Mouse (Mus musculus): ENCODE results near the gene Zfyve9. TPM values are rescaled to one million over a fixed set of nuclear protein-coding genes. Genes with fewer than 3 reads are reported as not detected.
A peak's percentile ranks its signal among the peaks of the same experiment; 100 is the strongest.

Zfyve9 gene
- polyA plus RNA-seq, 1 experiment = 6.5 TPM

DNA sequence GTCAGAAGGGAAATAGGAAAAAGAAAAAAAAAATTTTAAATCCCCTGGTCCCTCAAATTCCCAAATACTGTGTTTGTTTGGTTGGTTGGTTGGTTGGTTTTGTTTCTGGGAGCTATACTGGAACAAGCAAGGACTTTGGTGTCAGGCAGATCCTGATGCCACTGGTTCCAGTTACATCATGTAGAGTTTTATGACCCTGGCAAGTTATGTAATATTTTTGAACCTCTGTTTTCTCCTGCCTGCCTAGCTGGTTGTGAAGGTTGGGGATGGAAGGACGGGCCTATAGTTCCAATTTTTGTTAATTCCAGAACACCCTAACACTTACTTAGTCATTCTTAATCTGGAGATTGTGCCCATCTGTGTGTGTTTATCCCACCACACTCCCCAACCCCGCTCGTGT is 998 bp upstream of the Zfyve9 start:
- DNase-seq = peak; percentile 33
- H3K4me1 ChIP-seq (ENCODE audit: control insufficient read depth, insufficient read depth, low read length) = peaks cover 7% of the 10 kb centered on the region; the same call in 1 of the 2 replicates
- TF ChIP-seq CTCF (conservative IDR thresholded peaks at IDR 0.05; ENCODE audit: insufficient read depth, insufficient read length, low read depth, low read length) = no peak
- no peak for TF ChIP-seq POLR2A (IDR thresholded peaks at IDR 0.05; ENCODE audit: low read depth, low read length)
- 76% methylated on average over 3 of the region's 3 CpGs for WGBS
- H3K27ac ChIP-seq (ENCODE audit: insufficient read depth, low read depth, low read length) = peak overlapping the region; percentile 35; the same call in 1 of the 2 replicates
- no peaks in the 10 kb centered on the region for H3K27me3 ChIP-seq (replicated peaks; ENCODE audit: control insufficient read depth, insufficient read depth, low read length)
- no peak overlapping the region for H3K4me3 ChIP-seq (ENCODE audit: insufficient read depth, low read depth, low read length)
- no peaks in the 10 kb centered on the region for H3K36me3 ChIP-seq (ENCODE audit: control insufficient read depth, insufficient read depth, low read length)

DNA sequence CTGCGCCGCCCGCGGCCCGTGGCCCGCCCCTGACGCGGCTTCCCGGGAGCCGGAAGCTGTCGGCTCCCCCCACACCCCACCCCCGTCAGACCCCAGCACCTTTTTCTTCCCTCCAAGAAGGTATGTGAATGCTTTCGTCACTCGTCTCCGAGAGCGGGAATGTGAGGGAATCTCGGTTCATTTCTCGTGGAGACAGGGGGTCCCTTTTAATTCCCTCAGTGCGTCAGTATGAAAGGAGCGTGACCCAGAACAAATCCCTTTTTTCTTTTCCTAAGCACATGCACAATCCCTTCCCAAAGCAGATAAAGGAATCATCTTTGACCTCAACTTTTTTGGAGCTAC is 237 bp upstream of the Zfyve9 start:
- H3K36me3 ChIP-seq (ENCODE audit: control insufficient read depth, insufficient read depth, low read length) = no peaks in the 10 kb centered on the region
- peaks cover 7% of the 10 kb centered on the region; the same call in 1 of the 2 replicates for H3K4me1 ChIP-seq (ENCODE audit: control insufficient read depth, insufficient read depth, low read length)
- H3K4me3 ChIP-seq (ENCODE audit: insufficient read depth, low read depth, low read length) = peak overlapping the region; percentile 68
- TF ChIP-seq CTCF (conservative IDR thresholded peaks at IDR 0.05; ENCODE audit: insufficient read depth, insufficient read length, low read depth, low read length) (no peak), POLR2A (IDR thresholded peaks at IDR 0.05; ENCODE audit: low read depth, low read length) (no peak)
- WGBS = 2% methylated on average over 20 of the region's 20 CpGs
- H3K27ac ChIP-seq (ENCODE audit: insufficient read depth, low read depth, low read length) = peak overlapping the region; percentile 87; the same call in 1 of the 2 replicates
- DNase-seq = no peak
- no peaks in the 10 kb centered on the region for H3K27me3 ChIP-seq (replicated peaks; ENCODE audit: control insufficient read depth, insufficient read depth, low read length)

DNA sequence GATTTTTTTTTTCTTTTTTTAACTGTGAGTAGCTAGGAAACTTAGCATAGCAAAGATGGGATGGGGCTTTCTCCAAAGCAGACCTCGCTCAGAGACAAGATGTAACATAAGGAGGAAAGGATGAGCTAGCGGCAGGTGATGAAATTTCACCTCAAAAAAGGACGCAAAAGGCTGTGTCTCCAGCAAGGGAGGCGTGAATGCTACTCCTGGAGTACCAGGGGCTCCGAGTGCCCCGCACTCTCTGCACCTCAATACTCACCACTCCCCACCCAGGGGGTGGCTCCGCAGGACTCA is 888 bp downstream of the Zfyve9 start:
- Histone ChIP-seq H3K27me3 (replicated peaks; ENCODE audit: control insufficient read depth, insufficient read depth, low read length) (no peaks in the 10 kb centered on the region), H3K4me3 (ENCODE audit: insufficient read depth, low read depth, low read length) (peak overlapping the region; percentile 68), H3K4me1 (ENCODE audit: control insufficient read depth, insufficient read depth, low read length) (peaks cover 7% of the 10 kb centered on the region; the same call in 1 of the 2 replicates), H3K27ac (ENCODE audit: insufficient read depth, low read depth, low read length) (peak overlapping the region; percentile 88), H3K36me3 (ENCODE audit: control insufficient read depth, insufficient read depth, low read length) (no peaks in the 10 kb centered on the region)
- no peak for DNase-seq
- no peak for TF ChIP-seq CTCF (conservative IDR thresholded peaks at IDR 0.05; ENCODE audit: insufficient read depth, insufficient read length, low read depth, low read length)
- no peak for TF ChIP-seq POLR2A (IDR thresholded peaks at IDR 0.05; ENCODE audit: low read depth, low read length)
- under 1% methylated on average over 7 of the region's 7 CpGs for WGBS

DNA sequence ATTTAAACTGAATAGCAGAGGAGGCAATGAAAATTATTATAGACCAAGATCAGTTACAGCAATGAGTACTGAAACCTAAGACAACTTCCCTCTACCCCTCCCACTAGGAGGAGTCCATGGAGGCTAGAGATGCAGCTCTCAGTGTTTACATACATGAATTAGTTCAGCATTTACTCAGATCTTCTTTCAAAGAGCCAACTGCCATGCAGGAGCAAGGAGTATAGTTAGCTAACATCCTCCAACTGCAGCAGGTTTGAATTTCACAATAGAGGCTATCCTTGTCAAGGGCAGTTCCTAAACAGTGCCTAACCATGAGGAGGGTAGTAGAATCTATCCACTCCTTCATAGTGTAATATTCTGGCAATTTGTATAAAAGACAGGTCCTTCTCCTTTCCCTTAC is 12.1 kb downstream of the Zfyve9 start:
- Histone ChIP-seq H3K27ac (ENCODE audit: insufficient read depth, low read depth, low read length) (no peak overlapping the region), H3K27me3 (replicated peaks; ENCODE audit: control insufficient read depth, insufficient read depth, low read length) (no peaks in the 10 kb centered on the region), H3K36me3 (ENCODE audit: control insufficient read depth, insufficient read depth, low read length) (no peaks in the 10 kb centered on the region), H3K4me1 (ENCODE audit: control insufficient read depth, insufficient read depth, low read length) (no peaks in the 10 kb centered on the region), H3K4me3 (ENCODE audit: insufficient read depth, low read depth, low read length) (no peak overlapping the region)
- TF ChIP-seq POLR2A (IDR thresholded peaks at IDR 0.05; ENCODE audit: low read depth, low read length) = no peak
- no peak for TF ChIP-seq CTCF (conservative IDR thresholded peaks at IDR 0.05; ENCODE audit: insufficient read depth, insufficient read length, low read depth, low read length)
- DNase-seq = no peak

DNA sequence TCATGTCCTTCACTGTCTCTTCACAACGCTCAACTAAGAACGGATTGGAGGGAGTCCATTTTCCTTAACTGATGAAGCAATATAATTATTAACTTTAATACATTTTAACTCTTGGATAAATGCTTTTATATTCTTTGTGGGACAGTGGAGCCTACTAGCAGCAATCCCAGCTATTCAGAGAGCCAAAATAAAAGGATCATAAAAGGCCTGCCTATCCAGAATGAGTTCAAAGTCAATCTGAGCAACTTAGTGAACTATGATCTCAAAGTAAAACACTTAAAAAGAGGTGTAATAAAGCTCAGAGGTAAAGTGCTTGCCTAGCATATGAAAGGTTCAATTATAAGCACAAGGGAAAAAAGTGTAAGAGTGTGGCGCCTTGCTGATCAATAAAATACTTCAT is 21.0 kb downstream of the Zfyve9 start:
- Histone ChIP-seq H3K4me1 (ENCODE audit: control insufficient read depth, insufficient read depth, low read length) (peaks cover 6% of the 10 kb centered on the region; the same call in 1 of the 2 replicates), H3K27me3 (replicated peaks; ENCODE audit: control insufficient read depth, insufficient read depth, low read length) (no peaks in the 10 kb centered on the region), H3K36me3 (ENCODE audit: control insufficient read depth, insufficient read depth, low read length) (no peaks in the 10 kb centered on the region), H3K27ac (ENCODE audit: insufficient read depth, low read depth, low read length) (no peak overlapping the region), H3K4me3 (ENCODE audit: insufficient read depth, low read depth, low read length) (no peak overlapping the region)
- TF ChIP-seq POLR2A (IDR thresholded peaks at IDR 0.05; ENCODE audit: low read depth, low read length) = no peak
- TF ChIP-seq CTCF (conservative IDR thresholded peaks at IDR 0.05; ENCODE audit: insufficient read depth, insufficient read length, low read depth, low read length) = no peak
- peak; percentile 32 for DNase-seq
- WGBS = 62% methylated on average over 3 of the region's 3 CpGs

DNA sequence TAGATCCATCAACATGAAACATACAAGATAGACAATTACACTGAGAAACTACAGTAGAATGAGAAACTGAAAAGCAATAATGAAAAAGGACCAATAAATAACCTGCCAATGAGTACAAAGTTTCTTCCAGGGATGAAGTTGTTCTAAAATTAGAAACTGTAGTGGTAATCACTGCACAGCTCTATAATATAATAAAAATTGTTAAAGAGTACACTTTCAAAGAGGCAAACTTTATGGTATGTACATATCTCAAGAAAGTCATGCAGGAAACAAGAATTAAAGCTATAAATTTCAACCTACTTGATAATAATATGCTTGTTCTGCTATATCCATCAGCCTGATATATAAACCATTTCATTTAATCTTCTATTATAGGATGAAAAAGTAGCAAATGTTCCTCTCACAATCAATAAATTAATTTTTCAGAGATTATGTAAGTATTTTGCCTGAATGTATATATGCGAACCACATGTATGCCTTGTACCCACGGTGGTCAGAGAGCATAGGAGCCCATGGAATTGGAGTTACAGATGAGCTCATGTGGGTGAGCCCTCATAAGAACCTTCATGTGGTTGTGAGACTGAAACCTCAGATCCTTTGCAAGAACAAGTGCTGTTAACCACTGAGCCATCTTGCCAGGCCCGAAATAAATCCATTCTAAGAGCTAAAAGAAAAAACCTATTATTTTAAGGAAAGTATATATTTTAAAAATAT is 34.3 kb downstream of the Zfyve9 start:
- no peaks in the 10 kb centered on the region for H3K27me3 ChIP-seq (replicated peaks; ENCODE audit: control insufficient read depth, insufficient read depth, low read length)
- no peak overlapping the region for H3K27ac ChIP-seq (ENCODE audit: insufficient read depth, low read depth, low read length)
- no peak overlapping the region for H3K4me3 ChIP-seq (ENCODE audit: insufficient read depth, low read depth, low read length)
- no peak for TF ChIP-seq POLR2A (IDR thresholded peaks at IDR 0.05; ENCODE audit: low read depth, low read length)
- no peak for TF ChIP-seq CTCF (conservative IDR thresholded peaks at IDR 0.05; ENCODE audit: insufficient read depth, insufficient read length, low read depth, low read length)
- no peaks in the 10 kb centered on the region for H3K4me1 ChIP-seq (ENCODE audit: control insufficient read depth, insufficient read depth, low read length)
- no peak for DNase-seq
- no peaks in the 10 kb centered on the region for H3K36me3 ChIP-seq (ENCODE audit: control insufficient read depth, insufficient read depth, low read length)
- 93% methylated on average over 3 of the region's 3 CpGs for WGBS

DNA sequence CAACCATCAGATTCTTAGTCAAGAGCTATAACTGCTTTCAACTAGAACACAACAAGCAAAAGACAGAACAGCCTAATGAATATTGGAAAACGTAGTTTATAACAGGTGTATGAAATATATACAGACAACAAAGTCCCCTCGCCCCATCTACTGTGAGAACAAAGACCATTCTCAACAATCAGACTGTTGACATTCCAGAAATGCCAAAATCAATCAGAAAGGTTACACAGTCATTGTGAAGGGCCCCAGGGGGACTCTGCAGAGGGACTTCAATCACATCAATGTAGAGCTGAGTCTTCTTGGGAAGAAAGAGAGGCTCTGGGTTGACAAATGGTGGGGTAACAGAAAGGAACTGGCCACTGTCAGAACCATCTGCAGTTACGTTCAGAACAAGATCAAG is 49.0 kb downstream of the Zfyve9 start:
- H3K27ac ChIP-seq (ENCODE audit: insufficient read depth, low read depth, low read length) = no peak overlapping the region
- H3K27me3 ChIP-seq (replicated peaks; ENCODE audit: control insufficient read depth, insufficient read depth, low read length) = no peaks in the 10 kb centered on the region
- WGBS = 77% methylated on average over 3 of the region's 3 CpGs
- no peaks in the 10 kb centered on the region for H3K4me1 ChIP-seq (ENCODE audit: control insufficient read depth, insufficient read depth, low read length)
- H3K4me3 ChIP-seq (ENCODE audit: insufficient read depth, low read depth, low read length) = no peak overlapping the region
- TF ChIP-seq POLR2A (IDR thresholded peaks at IDR 0.05; ENCODE audit: low read depth, low read length) (no peak), CTCF (conservative IDR thresholded peaks at IDR 0.05; ENCODE audit: insufficient read depth, insufficient read length, low read depth, low read length) (no peak)
- H3K36me3 ChIP-seq (ENCODE audit: control insufficient read depth, insufficient read depth, low read length) = no peaks in the 10 kb centered on the region
- no peak for DNase-seq

All from kidney, adult 2 months (tissue).